ENCODE assay signal across 19 mouse cellular contexts in the genomic region with DNA sequence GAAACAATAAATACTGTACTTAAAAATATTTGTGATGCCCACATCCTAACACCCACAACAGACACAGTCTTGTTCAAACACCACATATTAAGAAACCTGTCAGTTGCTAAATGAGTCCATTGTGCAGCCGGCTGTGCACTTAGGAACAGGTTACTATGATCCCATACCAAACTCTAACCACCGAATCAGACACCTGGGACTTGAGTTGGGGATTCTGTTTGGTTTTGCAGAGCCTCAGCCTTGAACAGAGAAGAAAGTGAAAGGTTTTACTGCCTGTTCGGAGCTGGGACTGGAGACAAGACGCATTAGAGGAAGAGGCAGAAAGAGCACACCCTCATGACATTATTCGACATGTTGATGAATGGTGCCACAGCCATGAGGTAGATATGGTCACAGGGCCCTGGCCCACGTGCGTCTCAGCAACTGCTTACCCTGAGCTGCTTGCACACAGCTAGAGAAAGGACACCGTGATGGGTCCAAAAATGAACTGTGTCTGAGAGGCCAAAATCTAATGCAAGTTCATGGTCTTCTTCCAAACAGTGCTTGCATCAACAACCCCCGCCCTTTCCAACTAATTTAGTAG.
DNase-seq lines count a peak whose midpoint lies in the region; ATAC-seq and TF ChIP-seq lines count a peak whose summit lies in the region.
"Had no signal": no experiment of that assay in that cellular context is flagged by ENCODE, and none has a peak within 500 bp of the region (broad histone marks: within the 10 kb centered on the region; RNA-seq: fewer than 3 reads in every experiment).

No protein-coding gene starts in this region.

- peak overlapping the region; percentile 1; the same call in 1 of the 2 replicates for H3K27ac ChIP-seq in gastrocnemius, adult 2 months
- H3K27ac ChIP-seq in stomach, postnatal 0 days (replicated peaks): peak overlapping the region; percentile 76
- no peak overlapping the region for H3K27ac ChIP-seq in kidney, embryonic 16.5 days (ENCODE audit: low read length)
- H3K27ac ChIP-seq: forebrain, embryonic 13.5 days; kidney, postnatal 0 days; liver, embryonic 15.5 days; macrophage had no signal

- no peak for TF ChIP-seq EP300 in stomach, postnatal 0 days (optimal IDR thresholded peaks at IDR 0.05)

- no peaks in the 10 kb centered on the region for H3K9me3 ChIP-seq in stomach, postnatal 0 days (ENCODE audit: control insufficient read depth, low read length)
- H3K9me3 ChIP-seq in kidney, embryonic 16.5 days (ENCODE audit: low read length): no peaks in the 10 kb centered on the region
- H3K9me3 ChIP-seq: forebrain, embryonic 13.5 days; liver, embryonic 15.5 days had no signal

- ATAC-seq in stomach, postnatal 0 days (ENCODE audit: low FRiP score, low TSS enrichment): no peak
- ATAC-seq in cerebellum, adult (ENCODE audit: insufficient number of reproducible peaks, low FRiP score, low TSS enrichment): no peak
- ATAC-seq in kidney, embryonic 16.5 days (ENCODE audit: low FRiP score, low TSS enrichment): no peak
- ATAC-seq: forebrain, embryonic 13.5 days had no signal

- 0 out of 2 replicates have a peak, but pooled peaks cover 7% of the 10 kb centered on the region for H3K4me1 ChIP-seq in stomach, postnatal 0 days (replicated peaks; ENCODE audit: control insufficient read depth, insufficient read depth)
- peaks cover 25% of the 10 kb centered on the region for H3K4me1 ChIP-seq in kidney, embryonic 16.5 days (ENCODE audit: insufficient read depth, low read length)

- WGBS in stomach, postnatal 0 days: 32% methylated on average over 9 of the region's 9 CpGs
- WGBS in kidney, embryonic 16.5 days: 55% methylated on average over 9 of the region's 9 CpGs

- no peaks in the 10 kb centered on the region for H3K36me3 ChIP-seq in stomach, postnatal 0 days (ENCODE audit: control insufficient read depth, insufficient read depth, low read length)
- H3K36me3 ChIP-seq in kidney, embryonic 16.5 days (ENCODE audit: insufficient read depth, low read length): no peaks in the 10 kb centered on the region
- H3K36me3 ChIP-seq: liver, embryonic 15.5 days had no signal

- TF ChIP-seq CTCF in gastrocnemius, adult 2 months (IDR thresholded peaks at IDR 0.05): no peak
- TF ChIP-seq CTCF in stomach, postnatal 0 days (IDR thresholded peaks at IDR 0.05; ENCODE audit: low read depth): no peak

- H3K27me3 ChIP-seq in stomach, postnatal 0 days (ENCODE audit: control insufficient read depth, insufficient read depth, low read length): no peaks in the 10 kb centered on the region
- peaks cover 9% of the 10 kb centered on the region; the same call in 1 of the 2 replicates for H3K27me3 ChIP-seq in kidney, embryonic 16.5 days (ENCODE audit: insufficient read depth, low read length)

- no peak for DNase-seq in gastrocnemius, adult 2 months
- DNase-seq in gastrocnemius, adult 8-10 months (ENCODE audit: low spot score in 2 of 2): no peak
- peak; percentile 46 for DNase-seq in thymus, postnatal 0 days (ENCODE audit: low spot score)
- no peak for DNase-seq in thymus, postnatal 4 days
- peak; percentile 59 for DNase-seq in T-cell, adult 2 months (ENCODE audit: low spot score)
- DNase-seq in stomach, postnatal 0 days (ENCODE audit: low spot score): no peak
- DNase-seq: adrenal gland, postnatal 25 days; cerebellum, adult 2 months; heart, adult 11 months; layer of hippocampus, postnatal 36 days; midbrain, embryonic 14.5 days; retina, postnatal 1 day had no signal

- no peak overlapping the region for H3K4me3 ChIP-seq in gastrocnemius, adult 2 months
- no peak overlapping the region for H3K4me3 ChIP-seq in stomach, postnatal 0 days (ENCODE audit: low read depth, low read length)
- no peak overlapping the region for H3K4me3 ChIP-seq in kidney, embryonic 16.5 days (ENCODE audit: low read length)
- H3K4me3 ChIP-seq: forebrain, embryonic 13.5 days; liver, embryonic 15.5 days; myocyte had no signal

- H3K9ac ChIP-seq in stomach, postnatal 0 days (ENCODE audit: low read length): no peak overlapping the region
- no peak overlapping the region for H3K9ac ChIP-seq in kidney, embryonic 16.5 days (replicated peaks; ENCODE audit: low read length)
- H3K9ac ChIP-seq: forebrain, embryonic 13.5 days; liver, embryonic 15.5 days had no signal

- intact Hi-C loops in gastrocnemius, adult 2 months (cut with DNase I): no loop called here

- H3K4me2 ChIP-seq in stomach, postnatal 0 days (replicated peaks; ENCODE audit: low read depth): no peak overlapping the region
- no peak overlapping the region for H3K4me2 ChIP-seq in kidney, embryonic 16.5 days (replicated peaks; ENCODE audit: low read depth, low read length)
- H3K4me2 ChIP-seq: forebrain, embryonic 13.5 days; liver, embryonic 15.5 days had no signal

Comparison
In these comparisons a context has a peak if more than half of its experiments do, and no peak if none do; other contexts are left out.
1. DNase-seq: peak in thymus, postnatal 0 days (single experiment) and T-cell, adult 2 months (single experiment); none in gastrocnemius, adult 2 months (single experiment), gastrocnemius, adult 8-10 months (0 of 2), thymus, postnatal 4 days (single experiment) and stomach, postnatal 0 days (single experiment).